Mouse (Mus musculus) ES-Bruce4 (cell line): ENCODE measurements around the gene Proz. TPM values are rescaled to one million over a fixed set of nuclear protein-coding genes. Genes with fewer than 3 reads are reported as not detected.

Experiments used
- H3K27ac ChIP-seq: 2 replicates; pipeline ENCODE4 v1.5.1; 2012; ENCODE audit warnings: low read length, inconsistent platforms; ENCODE audit not compliant: insufficient read depth
- H3K27me3 ChIP-seq: 2 replicates; pipeline ENCODE4 v1.6.1; 2012; ENCODE audit warnings: mild to moderate bottlenecking, low read length, inconsistent platforms; ENCODE audit not compliant: control insufficient read depth, poor library complexity, insufficient read depth, severe bottlenecking
- H3K36me3 ChIP-seq: 2 replicates; pipeline ENCODE4 v1.6.1; 2012; ENCODE audit warnings: inconsistent platforms, mild to moderate bottlenecking, low read length, moderate library complexity; ENCODE audit not compliant: control insufficient read depth, poor library complexity, insufficient read depth, severe bottlenecking
- H3K4me1 ChIP-seq: one replicate; pipeline ENCODE4 v1.8.1; 2011; ENCODE audit warnings: low read length; ENCODE audit not compliant: control insufficient read depth, insufficient read depth
- H3K4me3 ChIP-seq: 2 replicates; pipeline ENCODE4 v1.5.1; 2011; ENCODE audit warnings: low read depth, mild to moderate bottlenecking, low read length
- H3K9ac ChIP-seq: 2 replicates; pipeline ENCODE4 v1.6.1; 2012; ENCODE audit warnings: low read depth, mild to moderate bottlenecking, inconsistent platforms; ENCODE audit not compliant: poor library complexity, severe bottlenecking
- H3K9me3 ChIP-seq: replicated peaks from 2 replicates; pipeline ENCODE4 v1.6.1; 2012; ENCODE audit warnings: mild to moderate bottlenecking, low read length, inconsistent platforms; ENCODE audit not compliant: control insufficient read depth, poor library complexity, insufficient read depth, severe bottlenecking
- CTCF ChIP-seq: IDR thresholded peaks from one replicate; pipeline ENCODE4 v1.8.1; 2011; ENCODE audit warnings: low read depth, low read length
- EP300 ChIP-seq: IDR thresholded peaks from 2 replicates; pipeline ENCODE4 v1.6.1; 2011; ENCODE audit warnings: low read depth, low read length; ENCODE audit not compliant: insufficient read depth
- POLR2A ChIP-seq: IDR thresholded peaks from one replicate; pipeline ENCODE4 v1.8.1; 2011; ENCODE audit warnings: low read length; ENCODE audit not compliant: insufficient read depth
- polyA plus RNA-seq: library from polyadenylated mRNA; stranded (reverse); fragments of >200 nt; gene quantifications from 2 replicates; pipeline ENCODE4 v1.2.4, GENCODE M21; 2011; ENCODE audit warnings: low read depth; ENCODE audit not compliant: missing spikeins, insufficient read depth, insufficient read length

Proz gene
- not detected in 2 replicates for polyA plus RNA-seq

- no peaks in the 10 kb centered on the region for H3K9me3 ChIP-seq
- no peak within 1 kb of the TSS for H3K4me3 ChIP-seq
- TF ChIP-seq CTCF (no peak), POLR2A (no peak), EP300 (no peak)
- H3K9ac ChIP-seq, result no peak within 1 kb of the TSS
- H3K4me1 ChIP-seq, result no peaks in the 10 kb centered on the region
- no peaks in the 10 kb centered on the region for H3K27me3 ChIP-seq
- no peak within 1 kb of the TSS for H3K27ac ChIP-seq
- H3K36me3 ChIP-seq, result no peaks in the 10 kb centered on the region
Measured at GRCm38 (mm10) chr8:13060441-13061150, at the start of gene Proz. Gene Proz (plus strand): TSS chr8:13060914.

GRCm38 (mm10) chr8:13019560-13019959, 41.2 kb upstream of the Proz start:
- H3K9ac ChIP-seq, result no peak overlapping the region
- H3K27me3 ChIP-seq, result no peaks in the 10 kb centered on the region
- no peaks in the 10 kb centered on the region for H3K36me3 ChIP-seq
- no peak overlapping the region for H3K27ac ChIP-seq
- TF ChIP-seq POLR2A (no peak), CTCF (no peak), EP300 (no peak)
- H3K4me3 ChIP-seq, result no peak overlapping the region
- no peaks in the 10 kb centered on the region for H3K9me3 ChIP-seq
- no peaks in the 10 kb centered on the region for H3K4me1 ChIP-seq

- no peaks in the 10 kb centered on the region for H3K9me3 ChIP-seq
- TF ChIP-seq CTCF, result no peak
- TF ChIP-seq EP300, result no peak
- no peak for TF ChIP-seq POLR2A
- no peaks in the 10 kb centered on the region for H3K27me3 ChIP-seq
- H3K36me3 ChIP-seq, result no peaks in the 10 kb centered on the region
- no peak overlapping the region for H3K4me3 ChIP-seq
- no peaks in the 10 kb centered on the region for H3K4me1 ChIP-seq
- no peak overlapping the region for H3K27ac ChIP-seq
- no peak overlapping the region for H3K9ac ChIP-seq
Measured at GRCm38 (mm10) chr8:13021830-13022229, 38.9 kb upstream of the Proz start.

- no peak within 1 kb of the TSS for H3K9ac ChIP-seq
- H3K4me3 ChIP-seq, result no peak within 1 kb of the TSS
- H3K27me3 ChIP-seq, result no peaks in the 10 kb centered on the region
- no peaks in the 10 kb centered on the region for H3K36me3 ChIP-seq
- TF ChIP-seq EP300, result no peak
- TF ChIP-seq CTCF, result no peak
- no peaks in the 10 kb centered on the region for H3K9me3 ChIP-seq
- no peak within 1 kb of the TSS for H3K27ac ChIP-seq
- no peaks in the 10 kb centered on the region for H3K4me1 ChIP-seq
Measured at GRCm38 (mm10) chr8:13025487-13026224, 35.1 kb upstream of the Proz start, which contains the start of gene F7. Gene F7 (plus strand): TSS chr8:13026034.

- H3K36me3 ChIP-seq, result no peaks in the 10 kb centered on the region
- no peak for TF ChIP-seq CTCF
- TF ChIP-seq POLR2A, result no peak
- no peak for TF ChIP-seq EP300
- H3K4me1 ChIP-seq, result no peaks in the 10 kb centered on the region
- no peaks in the 10 kb centered on the region for H3K27me3 ChIP-seq
- no peaks in the 10 kb centered on the region for H3K9me3 ChIP-seq
- no peak overlapping the region for H3K4me3 ChIP-seq
- H3K9ac ChIP-seq, result no peak overlapping the region
- H3K27ac ChIP-seq, result no peak overlapping the region
Measured at GRCm38 (mm10) chr8:13027615-13028014, 33.1 kb upstream of the Proz start.

GRCm38 (mm10) chr8:13028482-13028881, 32.2 kb upstream of the Proz start:
- Histone ChIP-seq H3K36me3 (no peaks in the 10 kb centered on the region), H3K4me1 (no peaks in the 10 kb centered on the region), H3K4me3 (no peak overlapping the region), H3K9me3 (no peaks in the 10 kb centered on the region), H3K27me3 (no peaks in the 10 kb centered on the region), H3K27ac (no peak overlapping the region), H3K9ac (no peak overlapping the region)
- no peak for TF ChIP-seq EP300
- no peak for TF ChIP-seq CTCF
- no peak for TF ChIP-seq POLR2A
